Mouse (Mus musculus): Measurements from ENCODE around the gene Cacna1c. TPM values are rescaled to one million over a fixed set of nuclear protein-coding genes. Genes with fewer than 3 reads are reported as not detected.

The Cacna1c gene
- polyA plus RNA-seq, 1 experiment: 29.3 TPM

DNA sequence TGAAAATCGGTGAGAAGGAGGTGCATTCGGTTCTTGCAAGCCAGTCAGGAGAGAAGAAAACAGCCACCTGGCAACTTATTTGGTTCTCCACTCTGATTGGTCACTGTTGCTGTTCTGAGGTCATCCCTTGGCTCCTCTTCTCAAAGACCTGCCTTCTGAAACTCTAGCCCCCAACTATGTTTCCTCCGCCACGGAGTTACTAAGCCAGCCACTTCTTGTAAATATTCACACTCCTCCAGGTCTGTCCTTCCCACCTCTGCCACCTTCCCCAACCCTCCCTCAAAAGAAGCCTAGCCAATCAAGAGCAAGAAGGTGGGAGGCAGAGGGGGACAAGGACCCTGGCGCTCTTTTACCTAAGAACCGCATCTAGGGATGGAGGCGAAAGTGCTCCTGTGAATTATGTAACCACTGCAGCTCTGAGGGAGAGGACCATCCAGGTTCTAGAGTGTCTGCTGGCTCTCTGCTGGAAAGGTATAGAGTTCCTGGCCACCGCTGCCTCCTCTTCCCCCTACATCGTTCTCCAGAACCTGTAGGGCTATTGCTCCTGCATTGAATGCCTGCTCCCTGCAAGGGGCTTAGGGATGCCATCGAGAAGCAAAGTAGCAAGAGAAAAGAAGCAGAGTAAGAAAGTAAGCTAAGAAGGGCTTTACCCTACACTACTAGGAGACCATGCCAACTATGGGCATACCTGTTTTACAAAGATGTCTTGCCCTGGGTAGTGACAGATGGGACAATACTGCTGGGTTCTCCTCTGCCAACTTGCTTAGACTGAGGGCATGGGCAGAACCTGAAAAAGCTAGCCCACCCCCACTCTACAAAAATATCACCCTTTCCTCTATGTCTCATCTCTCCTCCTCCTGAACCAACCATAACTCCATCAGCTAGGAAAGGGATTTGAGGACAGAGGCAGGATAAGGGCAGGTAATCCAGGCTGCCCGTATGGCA is 90.3 kb downstream of the Cacna1c start:
- DNase-seq (ENCODE audit: extremely low spot score in 1 of 2, low spot score in 1 of 2): peak in 1 of 2 experiments; percentile 53

DNA sequence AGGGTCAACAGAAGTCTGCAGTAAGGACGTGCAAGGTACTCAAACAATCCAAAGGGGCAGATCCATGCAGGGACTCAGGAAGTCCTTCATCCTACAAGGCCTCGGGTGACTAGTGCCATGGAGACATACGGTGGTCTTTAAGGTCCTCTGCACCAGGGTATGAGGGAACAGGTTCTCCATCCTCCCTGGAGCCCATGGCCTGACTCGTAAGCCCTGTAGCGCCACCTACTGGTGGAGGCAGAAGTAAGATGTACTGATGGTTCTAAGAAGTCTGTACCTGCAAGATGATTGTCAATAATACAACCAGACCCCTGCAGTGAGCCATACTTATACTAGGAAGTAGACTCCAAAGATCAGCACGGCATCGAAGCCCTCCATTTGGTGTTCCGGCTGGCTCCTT is 92.0 kb downstream of the Cacna1c start:
- peak; percentile 74 to 94 for DNase-seq (ENCODE audit: extremely low spot score in 1 of 2, low spot score in 1 of 2)

DNA sequence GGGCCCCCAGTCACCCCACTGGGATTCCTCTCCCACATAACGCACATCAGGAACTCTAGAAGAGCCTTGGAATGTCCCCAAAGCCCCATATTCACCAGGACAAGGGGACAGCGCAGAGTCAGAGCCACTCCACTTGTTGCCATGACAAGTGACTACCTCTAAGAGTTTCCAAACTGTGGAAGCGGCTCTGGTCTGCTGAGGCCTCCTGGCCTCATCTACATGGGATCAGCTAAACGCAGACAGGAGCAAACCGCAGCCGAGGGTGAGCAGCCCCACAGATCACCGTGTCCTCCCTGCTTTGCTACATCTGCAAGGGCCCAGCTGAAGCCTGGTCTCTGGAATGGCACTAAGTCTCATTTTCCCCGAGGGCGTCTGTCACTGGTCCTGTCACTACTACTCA is 93.3 kb downstream of the Cacna1c start:
- DNase-seq (ENCODE audit: extremely low spot score in 1 of 2, low spot score in 1 of 2): no peak

DNA sequence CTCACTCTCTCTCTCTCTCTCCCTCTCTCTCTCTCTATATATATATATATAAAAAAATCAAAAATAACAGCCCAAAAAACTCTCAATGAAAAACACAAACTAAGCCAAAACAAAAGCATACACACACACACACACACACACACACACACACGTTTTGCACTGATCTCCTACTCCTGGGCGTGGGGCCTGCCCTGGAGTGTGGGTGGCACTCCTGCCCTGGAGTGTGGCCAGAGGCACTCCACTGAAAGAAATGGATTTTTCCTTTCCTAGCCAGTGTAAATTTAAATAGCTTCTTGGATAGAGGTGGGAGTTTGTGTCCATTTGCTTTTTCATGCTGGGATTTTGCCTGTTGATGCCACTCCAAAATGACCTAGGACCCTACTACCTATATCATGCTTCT is 96.9 kb downstream of the Cacna1c start:
- DNase-seq (ENCODE audit: extremely low spot score in 1 of 2, low spot score in 1 of 2): no peak

DNA sequence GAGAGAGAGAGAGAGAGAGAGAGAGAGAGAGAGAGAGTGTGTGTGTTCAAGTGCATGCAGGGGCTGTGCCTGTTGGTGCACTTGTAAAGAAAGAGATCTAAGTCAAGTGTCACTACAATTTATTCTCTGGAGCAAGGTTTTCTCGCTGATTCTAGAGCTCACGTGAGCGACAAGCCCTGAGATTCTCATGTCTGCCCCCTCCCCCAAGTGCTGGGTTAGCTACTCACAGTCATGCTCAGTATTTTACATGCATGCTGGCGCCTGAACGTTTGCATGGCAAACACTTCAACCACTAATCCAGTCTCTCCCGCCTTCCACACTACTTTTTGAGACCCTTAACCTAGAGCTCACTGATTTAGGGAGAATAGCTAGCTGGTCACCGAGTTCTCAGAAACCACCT is 99.7 kb downstream of the Cacna1c start:
- DNase-seq (ENCODE audit: extremely low spot score in 1 of 2, low spot score in 1 of 2): no peak

DNA sequence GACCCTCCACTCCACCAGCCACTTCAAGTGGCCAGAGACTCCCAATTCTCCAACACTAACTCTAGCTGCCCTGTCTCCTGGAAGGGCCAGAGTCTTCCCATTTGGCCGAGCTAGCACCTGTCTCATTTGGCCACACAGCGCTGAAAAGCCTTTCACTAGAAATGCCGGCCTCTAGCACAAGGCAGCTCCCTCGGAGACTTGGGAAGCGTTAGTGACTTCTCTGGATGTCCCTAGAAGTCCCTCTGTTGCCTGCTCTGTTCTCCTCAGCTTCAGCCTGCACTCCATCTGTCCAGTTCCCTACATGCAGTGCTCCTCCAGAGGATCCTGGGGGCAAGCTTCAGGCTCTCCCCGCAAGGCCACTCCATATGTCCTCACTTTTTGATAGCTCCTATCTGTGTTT is 101.1 kb downstream of the Cacna1c start:
- DNase-seq (ENCODE audit: extremely low spot score in 1 of 2, low spot score in 1 of 2): no peak

DNA sequence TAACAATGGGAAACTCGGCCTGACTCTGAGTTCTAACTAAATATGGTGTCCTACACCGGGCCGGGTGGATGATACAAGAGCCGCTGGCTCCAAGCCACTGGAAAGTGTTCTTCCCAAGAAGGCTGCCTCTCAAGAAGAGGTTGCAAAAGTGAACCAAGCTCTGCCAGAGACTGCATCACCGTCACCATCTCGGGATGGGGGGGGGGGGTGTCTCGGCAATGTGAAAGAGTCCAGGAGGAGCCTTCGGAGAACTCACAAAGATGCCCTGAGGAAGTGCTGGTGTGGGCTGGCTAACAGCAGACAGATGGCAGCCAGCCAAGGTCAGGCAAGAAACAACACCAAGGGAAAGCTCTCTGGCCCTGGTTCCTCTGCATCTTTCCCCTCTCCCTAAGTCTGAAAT is 107.0 kb downstream of the Cacna1c start:
- no peak for DNase-seq (ENCODE audit: extremely low spot score in 1 of 2, low spot score in 1 of 2)

DNA sequence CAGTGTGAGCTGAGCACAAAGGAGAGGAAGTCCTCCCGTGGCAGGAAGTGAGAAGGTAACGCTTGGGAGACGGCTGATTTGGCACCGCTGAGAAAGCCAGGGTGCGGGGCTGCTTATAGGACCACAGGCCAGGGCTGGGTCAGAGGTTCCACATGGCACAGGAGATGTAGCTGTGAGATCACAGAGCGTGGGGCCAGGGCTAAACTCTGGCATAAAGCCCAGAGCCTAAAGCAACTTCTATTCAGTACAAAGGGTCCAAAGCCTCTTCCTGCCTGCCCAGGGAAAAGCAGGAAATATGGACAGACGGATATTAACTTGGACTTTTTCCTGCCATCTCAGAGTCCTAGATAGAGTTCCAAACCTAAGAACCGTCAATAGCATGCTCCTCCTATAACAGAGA is 107.8 kb downstream of the Cacna1c start:
- DNase-seq (ENCODE audit: extremely low spot score in 1 of 2, low spot score in 1 of 2): no peak

DNA sequence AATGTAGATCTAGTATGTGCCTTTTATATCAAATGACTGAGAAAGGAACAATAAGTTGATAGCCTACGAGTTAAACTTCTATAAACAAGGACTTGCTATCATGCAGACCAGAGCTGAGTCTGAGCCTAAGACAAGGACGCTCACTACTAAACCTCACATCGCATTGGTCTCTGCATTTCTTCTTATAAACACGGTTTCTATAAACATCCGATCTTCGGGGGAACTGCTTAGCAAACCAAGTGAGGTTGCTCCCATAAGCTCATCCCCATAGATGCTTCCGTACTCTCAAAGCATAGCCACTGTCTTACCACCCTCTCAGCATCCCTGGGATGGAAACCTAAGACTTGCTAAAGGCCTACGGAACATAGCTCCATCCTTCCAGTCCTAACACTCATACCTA is 108.3 kb downstream of the Cacna1c start:
- DNase-seq (ENCODE audit: extremely low spot score in 1 of 2, low spot score in 1 of 2): no peak

DNA sequence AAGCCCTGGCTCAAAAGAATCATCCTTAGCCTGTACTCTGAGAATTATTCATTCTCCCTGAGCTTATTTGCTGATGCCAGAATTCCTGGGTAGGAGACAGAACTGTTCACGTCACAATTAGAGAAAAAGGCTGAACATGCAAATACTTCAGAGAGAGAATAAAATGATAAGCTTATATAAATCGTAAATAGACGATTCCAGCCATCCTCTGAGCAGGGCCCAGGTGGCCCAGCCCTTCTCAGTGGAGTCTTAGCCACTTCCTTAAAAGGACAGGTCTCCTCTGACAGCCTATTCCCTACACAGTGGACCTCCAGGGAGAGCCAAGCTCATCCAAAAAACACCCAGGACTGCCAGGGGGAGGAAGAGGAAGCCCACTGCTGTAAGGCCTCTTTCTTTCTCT is 110.4 kb downstream of the Cacna1c start:
- no peak for DNase-seq (ENCODE audit: extremely low spot score in 1 of 2, low spot score in 1 of 2)

DNA sequence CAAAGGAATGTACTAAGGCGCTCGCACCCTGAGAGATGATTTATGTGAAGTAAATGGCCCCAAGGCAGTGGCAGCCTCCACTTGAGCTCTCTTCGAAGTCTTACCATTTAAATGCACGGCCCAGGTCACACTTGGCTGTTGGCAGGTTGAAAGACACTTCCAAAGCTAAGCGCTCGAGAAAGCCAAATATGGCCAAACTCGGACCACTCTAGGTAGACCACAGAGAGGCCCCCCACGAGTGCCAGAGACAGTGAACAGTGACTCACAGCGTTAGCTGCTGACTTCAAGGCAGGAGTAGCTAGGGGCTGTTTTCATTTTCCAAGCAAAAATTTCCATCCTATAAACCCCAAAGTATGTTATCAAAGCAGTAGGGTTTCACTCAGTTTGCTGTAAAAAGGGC is 111.7 kb downstream of the Cacna1c start:
- DNase-seq (ENCODE audit: extremely low spot score in 1 of 2, low spot score in 1 of 2): no peak

DNA sequence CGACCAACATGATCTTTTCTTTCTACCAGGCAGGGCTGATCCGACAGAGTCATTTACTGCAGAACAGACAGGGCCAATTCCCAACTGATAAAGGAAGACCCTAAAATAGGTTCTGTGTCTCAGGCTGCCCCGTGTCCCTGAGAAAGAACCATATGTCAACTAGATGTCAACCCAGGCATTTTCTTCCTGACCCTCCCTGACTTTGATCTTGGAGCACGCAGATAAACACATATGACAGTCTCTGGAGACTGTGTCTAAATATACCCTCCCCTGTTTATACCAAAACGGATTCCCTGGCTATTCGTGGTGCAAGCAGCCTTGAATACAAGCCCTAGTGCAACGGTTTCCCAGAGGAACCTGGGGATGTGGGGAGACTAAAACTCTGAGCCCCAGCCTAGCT is 112.7 kb downstream of the Cacna1c start:
- no peak for DNase-seq (ENCODE audit: extremely low spot score in 1 of 2, low spot score in 1 of 2)

DNA sequence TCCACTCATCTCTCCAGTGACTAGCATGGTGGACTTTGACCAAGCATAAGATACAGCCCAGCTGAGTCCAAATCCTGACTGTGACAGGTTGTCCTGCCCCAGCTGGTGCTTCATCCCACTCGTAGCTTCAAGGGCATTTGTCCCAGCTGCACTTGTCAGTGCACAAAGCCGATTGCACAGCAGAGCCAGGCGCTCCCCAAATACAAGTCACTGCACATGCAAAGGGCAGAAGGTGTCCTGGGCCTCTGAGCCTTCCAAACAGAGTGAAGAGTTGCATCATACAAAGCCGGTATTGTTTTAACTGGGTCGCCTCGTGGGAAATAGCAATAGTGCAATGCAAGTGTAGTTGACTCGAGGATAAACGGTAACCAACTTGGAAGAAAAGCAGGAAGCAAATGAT is 113.6 kb downstream of the Cacna1c start:
- DNase-seq (ENCODE audit: extremely low spot score in 1 of 2, low spot score in 1 of 2): no peak

DNA sequence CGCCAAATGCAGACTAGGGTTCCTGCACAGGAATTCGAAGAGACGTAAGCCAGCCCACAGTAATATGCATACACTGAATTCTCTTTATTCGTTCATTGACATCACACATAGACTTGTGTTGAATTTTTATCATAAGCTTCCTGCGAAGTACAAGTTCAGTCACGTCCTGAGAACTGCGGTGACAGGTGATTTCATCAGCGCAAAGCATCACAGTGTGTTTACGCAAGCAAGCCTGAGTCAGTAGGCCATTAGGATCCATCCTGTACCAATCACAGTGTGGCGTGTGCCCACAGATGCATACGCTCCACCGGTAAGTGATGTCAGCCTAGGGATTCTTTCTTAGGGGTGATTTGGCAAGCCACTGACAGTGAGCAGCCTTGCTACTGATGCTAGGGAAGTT is 114.6 kb downstream of the Cacna1c start:
- no peak for DNase-seq (ENCODE audit: extremely low spot score in 1 of 2, low spot score in 1 of 2)

DNA sequence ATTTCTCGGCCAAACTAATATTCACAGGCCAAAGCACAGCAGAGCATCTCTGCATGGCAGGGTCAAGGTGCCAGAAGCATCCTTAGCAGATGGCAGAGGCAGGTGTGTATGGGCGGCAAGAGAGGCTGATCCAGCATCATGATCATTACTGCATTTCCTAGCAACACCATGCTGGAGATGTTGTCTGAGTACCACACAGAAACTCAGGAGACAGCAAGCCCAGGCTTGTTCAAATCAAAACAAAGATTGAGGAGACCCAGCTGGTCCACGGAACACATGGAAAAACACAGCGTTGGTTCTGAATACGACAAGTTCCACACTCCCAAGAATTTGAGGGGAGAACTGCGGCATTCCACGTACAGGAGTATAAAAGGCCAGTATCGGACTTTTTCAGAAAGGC is 116.6 kb downstream of the Cacna1c start:
- no peak for DNase-seq (ENCODE audit: extremely low spot score in 1 of 2, low spot score in 1 of 2)

DNA sequence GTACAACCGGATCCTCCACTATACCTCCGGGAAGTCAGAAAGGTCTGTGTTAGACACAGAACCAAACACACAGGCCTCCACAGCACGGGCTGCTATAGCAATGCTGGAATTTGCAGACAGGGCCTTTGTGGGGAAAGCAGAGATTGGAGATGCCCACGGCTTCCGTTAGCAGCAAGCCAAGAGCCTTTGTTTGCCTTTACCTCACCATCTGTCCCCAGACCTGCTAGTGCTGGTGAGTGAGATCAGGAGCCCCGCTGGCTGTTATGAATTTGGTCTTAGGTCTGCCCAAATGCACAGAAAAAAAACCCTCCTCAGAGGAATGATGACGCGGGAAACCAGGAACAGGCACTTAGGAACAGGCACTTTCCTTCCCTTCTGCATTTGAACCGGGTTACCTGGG is 117.3 kb downstream of the Cacna1c start:
- DNase-seq (ENCODE audit: extremely low spot score in 1 of 2, low spot score in 1 of 2): peak in 1 of 2 experiments; percentile 38

DNA sequence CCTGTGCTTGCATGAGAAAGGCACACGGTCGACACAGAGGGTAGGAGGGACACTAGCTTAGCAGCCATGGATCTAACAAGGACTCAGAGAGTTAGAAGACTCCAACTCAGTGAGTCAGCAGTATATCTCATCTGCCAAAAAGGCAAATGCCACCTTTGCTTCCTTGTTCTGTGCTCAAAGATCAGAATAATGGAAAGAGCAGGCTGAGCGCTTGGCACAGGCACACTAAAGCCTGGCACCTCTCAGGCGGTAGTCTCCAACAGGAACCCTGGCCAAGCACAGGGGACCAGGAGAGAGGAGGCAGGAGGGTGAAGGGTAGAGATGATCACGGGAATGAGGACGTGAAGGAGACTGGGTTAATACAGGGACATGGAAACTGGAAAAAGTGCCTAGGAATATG is 119.0 kb downstream of the Cacna1c start:
- no peak for DNase-seq (ENCODE audit: extremely low spot score in 1 of 2, low spot score in 1 of 2)

DNA sequence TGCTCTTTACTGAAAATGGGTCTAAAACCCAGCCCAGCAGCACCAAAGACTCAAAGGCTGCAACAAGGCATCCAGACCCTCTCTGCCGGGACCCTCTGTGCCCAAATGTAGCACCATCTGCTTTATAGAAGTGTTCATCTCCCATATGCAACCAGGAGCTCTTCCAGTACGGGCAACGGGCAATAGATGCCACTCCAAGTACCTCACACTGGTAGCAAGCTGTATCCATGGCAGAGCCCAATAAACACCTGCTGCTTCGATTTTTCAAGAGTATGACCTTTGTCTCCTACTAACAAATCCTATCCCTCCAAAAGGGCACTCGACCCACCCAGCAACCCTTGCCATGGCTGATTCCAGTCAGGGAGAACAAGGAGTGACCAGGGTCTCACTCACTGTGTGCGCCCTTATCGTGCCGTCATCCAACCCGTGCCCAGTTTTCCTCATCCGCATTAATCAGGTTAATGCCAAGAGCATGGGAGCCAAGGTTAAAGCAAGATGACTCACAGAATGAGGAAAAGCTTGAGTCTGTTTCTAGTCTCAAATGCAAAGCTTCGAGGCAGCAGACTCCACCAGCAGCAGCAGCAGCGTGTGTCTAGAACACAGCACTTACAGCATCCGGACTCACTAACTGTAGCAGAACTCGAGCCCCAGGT is 122.7 kb downstream of the Cacna1c start:
- DNase-seq (ENCODE audit: extremely low spot score in 1 of 2, low spot score in 1 of 2): no peak

DNA sequence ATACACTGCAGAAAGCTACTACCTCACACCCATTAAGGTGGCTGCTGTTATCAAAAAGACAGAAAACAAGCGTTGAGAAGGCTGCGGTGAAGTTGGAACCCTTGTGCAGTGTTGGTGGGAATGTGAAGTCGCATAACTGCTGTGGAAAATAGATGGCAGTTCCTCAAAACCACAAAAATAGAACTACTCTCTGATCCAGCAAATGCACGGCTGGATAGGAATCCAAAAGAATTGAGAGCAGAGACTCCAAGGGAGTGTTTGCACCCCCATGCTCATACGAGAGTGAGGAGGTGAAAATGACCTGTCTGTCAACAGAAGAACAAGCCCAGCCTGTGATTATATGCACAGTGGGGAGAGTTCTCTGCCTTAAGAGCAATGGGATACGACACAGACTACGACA is 123.4 kb downstream of the Cacna1c start:
- peak; percentile 31 to 65 for DNase-seq (ENCODE audit: extremely low spot score in 1 of 2, low spot score in 1 of 2)

DNA sequence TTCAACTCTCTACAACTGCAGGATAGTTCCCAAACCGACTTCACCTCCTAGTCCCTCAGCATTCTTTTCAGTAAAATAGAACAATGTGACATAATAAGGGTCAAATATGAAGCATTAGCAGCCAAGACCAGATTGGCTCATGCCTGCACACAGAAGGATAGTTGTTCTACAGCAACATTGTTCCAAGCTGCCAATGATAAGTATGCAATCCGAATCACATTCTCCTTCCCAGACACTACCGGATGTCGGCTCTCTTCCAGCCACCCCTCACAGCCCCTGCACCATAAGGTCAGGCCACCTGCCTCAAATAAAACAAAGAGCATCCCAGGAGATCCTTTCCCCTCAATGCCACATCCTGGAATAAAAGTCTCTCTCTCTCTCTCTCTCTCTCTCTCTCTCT is 125.4 kb downstream of the Cacna1c start:
- DNase-seq (ENCODE audit: extremely low spot score in 1 of 2, low spot score in 1 of 2): no peak

DNA sequence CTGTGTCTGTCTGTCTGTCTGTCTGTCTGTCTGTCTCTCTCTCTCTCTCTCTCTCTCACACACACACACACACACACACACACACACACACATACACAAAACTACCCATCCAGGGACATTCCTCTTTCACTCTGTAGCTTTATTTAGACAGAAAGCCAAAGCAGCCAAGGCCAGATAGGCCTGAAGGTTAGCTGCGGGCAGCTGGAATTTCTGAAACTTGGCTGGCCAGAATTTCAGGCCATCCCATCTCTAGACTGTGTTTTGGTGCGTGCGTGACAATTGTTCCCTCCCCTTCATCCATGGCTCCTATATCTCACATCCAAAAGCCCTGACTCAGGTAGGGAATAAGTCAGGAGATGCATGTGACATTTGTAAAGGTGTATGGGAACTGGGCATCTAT is 125.9 kb downstream of the Cacna1c start:
- DNase-seq (ENCODE audit: extremely low spot score in 1 of 2, low spot score in 1 of 2): no peak

DNA sequence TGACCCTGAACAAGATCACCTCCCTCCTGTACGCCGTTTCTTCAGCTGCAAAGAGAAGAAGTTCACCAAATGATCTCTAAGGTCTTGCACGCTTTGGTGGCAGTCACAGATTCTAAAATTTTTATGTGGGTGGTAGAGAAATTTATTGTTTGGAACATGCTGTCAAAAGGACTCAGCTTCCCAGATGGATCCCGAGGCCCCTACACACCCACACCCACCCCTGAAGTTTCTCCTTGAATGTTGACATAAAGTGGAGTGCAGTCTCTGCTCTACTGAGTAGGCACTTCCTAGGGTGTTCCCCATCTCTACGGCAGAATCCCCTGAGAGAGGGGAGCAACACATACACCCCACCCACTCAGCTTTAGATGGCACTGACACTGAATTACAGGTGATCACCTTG is 127.1 kb downstream of the Cacna1c start:
- no peak for DNase-seq (ENCODE audit: extremely low spot score in 1 of 2, low spot score in 1 of 2)
